Mouse (Mus musculus) c-Kit-positive CD71-positive TER-119-positive erythroid progenitor cells, embryonic 14.5 days (primary cell): Measurements from ENCODE around the gene 2310061I04Rik.
A peak's percentile ranks its signal among the peaks of the same experiment; 100 is the strongest.

Source experiments
- DNase-seq: peaks from one replicate; pipeline ENCODE4 v3.0.0-alpha.2; 2013; ENCODE audit warnings: low spot score

2310061I04Rik gene

GRCm38 (mm10) chr17:35915538-35916296, 18.5 kb upstream of the 2310061I04Rik start:
- DNase-seq, result peak; percentile 53

GRCm38 (mm10) chr17:35914975-35915374, 17.7 kb upstream of the 2310061I04Rik start:
- no peak for DNase-seq

DNA sequence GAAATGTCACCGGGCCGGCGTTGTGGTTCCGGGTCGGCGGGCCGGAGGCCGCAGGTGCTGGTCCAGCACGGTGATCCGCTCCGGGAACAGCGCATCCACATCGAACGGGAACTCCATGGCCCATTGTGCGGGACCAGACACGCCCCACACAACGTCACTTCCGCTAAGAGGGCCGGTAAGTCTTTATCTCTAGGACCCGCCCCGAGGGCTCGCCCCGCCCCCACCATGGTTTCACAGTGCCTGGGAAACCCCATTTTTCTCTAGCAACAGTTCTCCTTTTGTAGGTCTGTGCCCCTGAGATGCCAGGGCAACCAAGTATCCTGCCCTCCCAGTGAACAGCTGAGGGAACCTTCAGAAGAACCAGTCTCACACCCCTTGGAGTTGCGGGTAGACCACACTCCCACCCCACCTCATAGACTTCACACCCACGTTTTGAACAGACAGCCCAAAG, 12.7 kb upstream of the 2310061I04Rik start, which contains the start of gene Atat1:
Gene Atat1 (minus strand): TSS at position 157 of the 451 bp plus-strand sequence.
- peak; percentile 95 for DNase-seq

- no peak for DNase-seq
These were observed 12.1 kb upstream of the 2310061I04Rik start for GRCm38 (mm10) chr17:35909186-35909918.

GRCm38 (mm10) chr17:35907609-35908008, 10.4 kb upstream of the 2310061I04Rik start:
- no peak for DNase-seq

DNA sequence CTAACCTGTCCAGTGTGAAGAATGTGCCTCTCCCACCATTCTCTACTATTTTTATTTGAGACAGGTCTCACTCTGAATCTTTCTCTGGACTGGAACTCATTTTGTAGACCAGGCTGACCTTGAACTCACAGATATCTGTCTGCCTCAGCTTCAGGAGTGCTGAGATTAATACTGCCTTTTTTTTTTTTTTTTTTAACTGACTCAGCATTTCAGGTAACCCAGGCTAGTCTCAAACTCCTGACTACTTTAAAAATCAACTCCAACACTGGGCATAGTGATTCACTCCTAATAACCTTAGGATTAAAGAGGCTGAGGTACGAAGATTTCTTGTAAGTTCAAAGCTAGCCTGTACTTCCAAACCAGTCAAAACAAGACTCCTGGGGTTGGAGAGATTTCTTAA, 8.4 kb upstream of the 2310061I04Rik start:
- DNase-seq, result no peak

DNA sequence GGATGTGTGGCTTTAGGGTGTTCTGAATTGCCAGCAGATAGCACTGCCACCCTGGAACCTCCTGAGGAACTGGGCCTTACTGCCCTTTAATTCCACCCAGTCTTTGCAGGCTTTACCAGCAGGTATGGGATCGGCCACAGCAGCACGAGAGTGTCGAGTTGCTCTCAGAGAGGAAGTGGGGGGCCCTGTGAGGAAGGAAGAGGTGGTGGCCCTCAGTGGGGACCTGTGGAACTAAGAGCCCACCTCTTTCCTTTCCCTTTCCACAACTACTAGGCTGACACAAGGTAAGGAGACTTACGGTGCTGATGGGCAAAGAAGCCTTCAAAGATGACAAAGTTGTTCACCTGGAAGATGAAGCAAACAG, 6.7 kb upstream of the 2310061I04Rik start:
- DNase-seq, result no peak

- DNase-seq, result no peak
These were observed 6.2 kb upstream of the 2310061I04Rik start for GRCm38 (mm10) chr17:35903343-35903991.

GRCm38 (mm10) chr17:35900636-35901035, 3.4 kb upstream of the 2310061I04Rik start:
- no peak for DNase-seq

- DNase-seq, result no peak
These were observed 678 bp upstream of the 2310061I04Rik start for GRCm38 (mm10) chr17:35897644-35898573.

GRCm38 (mm10) chr17:35887725-35888124, 9.5 kb downstream of the 2310061I04Rik start:
- DNase-seq, result no peak

- DNase-seq, result no peak
These were observed 13.5 kb downstream of the 2310061I04Rik start for GRCm38 (mm10) chr17:35883777-35884176.

DNA sequence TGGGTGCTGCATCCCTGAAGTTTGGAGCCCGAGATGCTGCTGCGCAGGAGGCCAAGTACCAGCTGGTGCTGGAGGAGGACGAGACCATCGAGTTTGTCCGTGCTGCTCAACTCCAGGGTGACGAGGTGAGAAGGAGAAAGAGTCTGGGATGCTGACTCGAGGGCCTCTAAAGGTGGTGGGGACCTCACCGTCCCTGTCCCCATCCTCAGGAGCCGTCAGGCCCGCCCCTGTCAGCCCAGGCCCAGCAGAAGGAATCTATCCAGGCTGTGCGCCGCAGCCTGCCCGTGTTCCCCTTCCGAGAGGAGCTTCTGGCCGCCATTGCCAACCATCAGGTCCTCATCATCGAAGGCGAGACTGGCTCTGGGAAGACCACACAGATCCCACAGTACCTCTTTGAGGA, 14.3 kb downstream of the 2310061I04Rik start:
- no peak for DNase-seq

DNA sequence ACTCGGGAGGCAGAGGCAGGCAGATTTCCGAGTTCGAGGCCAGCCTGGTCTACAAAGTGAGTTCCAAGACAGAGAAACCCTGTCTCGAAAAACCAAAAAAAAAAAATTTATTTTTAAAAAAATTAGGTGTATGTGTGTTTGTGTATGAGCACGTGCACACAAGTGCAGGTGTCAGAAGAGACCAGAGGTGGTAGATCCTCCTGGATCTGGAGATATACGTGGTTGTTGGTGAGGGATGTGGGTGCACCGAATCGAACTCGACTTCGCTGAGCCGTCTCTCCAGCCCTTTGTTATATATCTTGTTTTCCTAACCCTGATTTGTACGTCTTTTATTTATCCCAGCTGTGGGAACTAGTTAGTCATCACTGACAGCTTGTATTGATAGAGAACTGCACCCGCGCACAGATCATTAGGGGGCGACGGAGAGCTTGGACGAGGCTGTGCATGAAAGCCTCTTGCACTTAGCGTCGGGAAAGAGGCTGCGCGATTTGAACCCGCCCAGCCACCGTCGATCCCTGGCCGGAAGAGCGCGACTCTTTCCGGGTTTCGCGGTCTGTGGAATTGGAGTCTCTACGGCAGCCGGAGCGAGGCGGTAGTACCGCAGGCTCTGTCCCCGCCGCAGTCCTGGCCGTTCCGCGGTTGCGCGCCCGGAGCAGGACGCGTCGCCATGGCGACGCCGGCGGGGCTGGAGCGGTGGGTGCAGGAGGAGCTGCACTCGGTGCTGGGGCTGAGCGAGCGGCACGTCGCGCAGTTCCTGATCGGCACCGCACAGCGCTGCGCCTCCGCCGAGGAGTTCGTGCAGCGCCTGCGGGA, 17.8 kb downstream of the 2310061I04Rik start, which contains the start of gene Dhx16:
Gene Dhx16 (plus strand): TSS at position 575 of the 813 bp plus-strand sequence.
- peak; percentile 94 for DNase-seq

- DNase-seq, result no peak
These were observed 22.5 kb downstream of the 2310061I04Rik start for GRCm38 (mm10) chr17:35874721-35875120.

DNA sequence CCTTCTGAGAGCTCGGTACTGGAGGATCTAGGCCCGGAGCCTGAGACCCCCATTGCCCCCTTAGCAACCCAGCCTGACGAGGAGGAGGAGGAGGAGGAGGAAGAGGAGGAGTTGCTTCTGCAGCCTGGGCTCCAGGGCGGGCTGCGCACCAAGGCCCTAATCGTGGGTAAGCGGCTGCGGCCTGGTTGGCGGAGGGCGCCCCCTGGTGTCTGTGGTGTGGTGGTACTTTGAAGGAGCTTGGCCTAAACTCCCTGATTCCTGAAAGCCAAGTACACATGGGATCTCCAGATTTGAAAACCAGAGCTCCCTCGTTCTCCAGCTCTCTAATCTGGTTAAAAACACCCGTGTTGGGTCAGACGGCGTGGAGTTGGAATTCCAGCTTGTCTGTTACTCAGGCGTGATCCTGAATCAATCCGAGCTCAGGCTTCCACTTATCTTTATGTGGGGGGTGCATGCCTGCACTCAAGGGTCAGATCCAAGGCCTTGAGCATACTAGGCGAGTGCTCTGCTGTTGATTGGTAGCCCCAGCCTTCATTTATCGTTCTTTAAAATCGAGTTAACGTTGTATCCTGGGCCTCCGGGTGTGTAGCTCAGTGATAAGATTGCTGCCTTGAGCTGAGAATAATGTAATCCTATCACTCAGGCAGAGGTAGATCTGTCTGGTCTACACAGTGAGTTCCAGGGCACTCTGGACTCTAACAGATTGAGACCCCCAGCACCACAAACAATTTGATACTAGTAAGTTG, 23.3 kb downstream of the 2310061I04Rik start:
- peak; percentile 81 for DNase-seq

- DNase-seq, result no peak
These were observed 26.1 kb downstream of the 2310061I04Rik start for GRCm38 (mm10) chr17:35870884-35871696.

GRCm38 (mm10) chr17:35870151-35870883, 26.9 kb downstream of the 2310061I04Rik start:
- no peak for DNase-seq
